Mouse (Mus musculus) embryo, embryonic 11.5 days (tissue): ENCODE data around the gene Klk7.

Experiments
- DNase-seq: peaks from one replicate; pipeline ENCODE4 v3.0.0-alpha.2; 2012; ENCODE audit warnings: low read depth, low spot score

Klk7 gene

GRCm38 (mm10) chr7:43810994-43811393 is at the start of gene Klk7:
Gene Klk7 (plus strand): TSS chr7:43811294.
- no peak for DNase-seq

GRCm38 (mm10) chr7:43766484-43766883 is 44.6 kb upstream of the Klk7 start:
- DNase-seq: no peak

DNA sequence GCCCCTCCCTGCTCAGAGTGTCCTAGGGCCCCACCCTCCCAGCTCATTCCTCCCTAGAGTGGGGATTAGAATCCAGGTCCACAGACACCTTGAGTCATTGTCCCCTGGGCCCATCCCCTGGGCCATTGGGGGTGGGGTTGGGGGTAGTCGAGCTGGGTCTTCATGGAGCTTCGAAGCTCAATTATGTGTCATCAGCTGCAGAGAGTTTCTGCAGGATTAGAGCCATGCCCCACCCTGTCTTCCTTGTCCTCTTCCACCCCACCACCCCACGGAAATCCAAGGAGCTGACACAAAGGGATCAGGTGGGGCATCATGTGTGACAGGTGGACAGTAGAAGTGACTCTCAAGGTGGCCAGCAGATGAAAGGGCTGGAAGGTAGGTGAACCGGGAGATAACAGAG is 42.5 kb upstream of the Klk7 start, which contains the start of gene Klk12:
TSS of gene Klk12 (plus strand) at position 301 of the 400 bp plus-strand sequence.
- DNase-seq: no peak

- no peak for DNase-seq
Measured at GRCm38 (mm10) chr7:43769636-43770035, 41.5 kb upstream of the Klk7 start.

- DNase-seq: no peak
Measured at GRCm38 (mm10) chr7:43770701-43771100, 40.4 kb upstream of the Klk7 start.

- DNase-seq: no peak
Measured at GRCm38 (mm10) chr7:43771916-43772315, 39.2 kb upstream of the Klk7 start.

DNA sequence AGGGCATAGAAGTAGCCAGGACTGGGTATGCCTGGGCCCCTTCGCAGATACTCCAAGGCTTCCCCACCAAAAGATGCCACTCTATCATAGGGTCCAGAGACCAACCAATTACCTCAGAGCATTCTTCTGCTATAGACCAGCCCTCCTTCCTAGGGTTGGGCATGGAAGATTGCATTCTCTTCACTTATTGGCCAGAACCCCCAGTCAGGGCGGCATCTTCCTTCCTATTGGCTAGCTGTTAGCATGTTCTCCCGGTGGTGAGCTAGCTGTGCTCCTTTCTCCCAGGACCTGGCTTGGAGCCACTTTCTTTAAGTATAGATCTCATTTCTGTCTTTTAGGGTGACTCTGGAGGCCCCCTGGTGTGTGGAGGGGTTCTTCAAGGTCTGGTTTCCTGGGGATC is 38.2 kb upstream of the Klk7 start:
- no peak for DNase-seq

- no peak for DNase-seq
Measured at GRCm38 (mm10) chr7:43774364-43774763, 36.7 kb upstream of the Klk7 start, which contains the start of gene Klk11. Gene Klk11 (plus strand): TSS chr7:43774604.

DNA sequence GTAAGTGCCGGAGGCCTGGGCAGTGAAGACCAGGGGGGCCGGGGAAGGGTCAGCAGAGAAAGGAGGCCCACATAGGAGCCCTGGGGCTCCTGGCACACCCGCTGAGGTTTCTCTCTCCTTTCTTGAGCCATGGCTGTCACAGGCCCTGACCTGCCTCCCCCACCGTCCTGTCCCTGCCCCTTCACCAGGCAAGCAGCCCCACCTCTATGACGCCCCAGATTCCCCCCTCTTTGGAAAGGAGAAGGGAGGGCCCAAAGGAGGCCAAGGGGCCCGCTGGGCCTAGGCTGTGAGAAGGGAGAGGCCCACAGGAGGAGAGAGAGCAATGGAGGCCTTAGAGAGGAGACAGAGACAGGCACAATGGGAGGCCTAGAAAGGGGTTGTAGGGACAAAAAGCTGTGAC is 36.3 kb upstream of the Klk7 start:
- no peak for DNase-seq

- no peak for DNase-seq
Measured at GRCm38 (mm10) chr7:43775311-43776057, 35.6 kb upstream of the Klk7 start.

DNA sequence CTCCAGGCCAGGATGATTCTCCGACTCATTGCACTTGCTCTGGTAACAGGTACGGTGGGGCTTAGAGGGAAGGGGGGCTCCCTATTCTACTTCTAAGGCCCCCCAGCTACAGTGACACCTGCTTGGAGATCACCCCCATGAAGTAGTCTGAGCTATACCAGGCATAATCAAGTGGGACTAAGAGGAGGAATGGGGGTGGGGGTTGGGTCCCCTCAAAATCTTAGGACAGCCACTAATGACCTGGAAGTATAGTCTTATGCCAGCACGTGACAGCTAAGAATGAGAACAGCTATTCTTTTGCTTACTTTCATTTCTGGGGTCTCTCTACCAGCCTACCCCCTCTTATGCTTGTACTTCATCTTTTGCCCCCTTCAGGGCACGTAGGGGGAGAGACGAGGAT is 34.6 kb upstream of the Klk7 start:
- no peak for DNase-seq

GRCm38 (mm10) chr7:43777423-43777822 is 33.7 kb upstream of the Klk7 start:
- no peak for DNase-seq

GRCm38 (mm10) chr7:43778176-43778970 is 32.7 kb upstream of the Klk7 start:
- DNase-seq: no peak

- no peak for DNase-seq
Measured at GRCm38 (mm10) chr7:43780241-43780640, 30.9 kb upstream of the Klk7 start.

GRCm38 (mm10) chr7:43780746-43781145 is 30.3 kb upstream of the Klk7 start, which contains the start of gene Klk10:
Gene Klk10 (plus strand): TSS chr7:43781035.
- no peak for DNase-seq

- no peak for DNase-seq
Measured at GRCm38 (mm10) chr7:43781541-43781940, 29.6 kb upstream of the Klk7 start.

- DNase-seq: peak; percentile 65
Measured at GRCm38 (mm10) chr7:43782275-43783265, 28.5 kb upstream of the Klk7 start.

GRCm38 (mm10) chr7:43785286-43785685 is 25.8 kb upstream of the Klk7 start:
- no peak for DNase-seq

DNA sequence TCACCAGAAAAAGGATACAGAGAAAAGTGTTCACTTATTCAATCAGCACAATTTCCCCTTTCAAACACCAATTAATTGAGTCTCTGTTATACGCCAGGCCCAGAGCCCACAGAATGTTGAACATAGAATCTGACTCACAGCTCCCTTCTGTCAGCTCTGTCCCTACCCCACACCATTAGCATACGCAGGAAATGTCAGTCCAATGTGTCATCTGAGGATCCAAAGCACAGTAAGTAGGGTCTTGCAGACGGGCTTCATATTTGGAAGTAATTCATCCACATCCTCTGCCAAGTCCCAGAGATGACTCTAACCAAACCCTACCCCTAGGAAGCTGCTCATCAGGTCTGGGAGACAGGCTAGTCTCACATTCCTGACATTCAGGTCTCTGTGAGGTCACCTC is 23.0 kb upstream of the Klk7 start:
- no peak for DNase-seq

DNA sequence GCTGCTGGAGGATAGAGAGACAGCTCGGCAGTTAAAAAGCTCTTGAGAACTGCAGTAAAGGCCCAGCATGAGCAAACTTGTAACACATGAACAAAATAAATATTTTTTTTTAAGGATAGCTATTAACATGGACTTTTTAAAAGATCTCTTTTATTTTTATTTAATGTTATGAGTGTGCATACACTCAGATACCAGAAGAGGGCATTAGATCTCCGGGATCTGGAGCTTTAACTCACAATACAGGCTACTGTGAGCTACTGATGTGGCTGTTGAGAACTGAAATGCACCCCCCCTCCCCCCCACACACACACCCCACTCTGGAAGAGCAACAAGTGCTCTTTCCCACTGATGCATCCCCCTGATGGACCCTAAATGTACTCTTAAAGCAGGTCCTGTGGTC is 21.8 kb upstream of the Klk7 start:
- no peak for DNase-seq

- DNase-seq: no peak
Measured at GRCm38 (mm10) chr7:43791591-43791990, 19.5 kb upstream of the Klk7 start, which contains the start of gene Klk9. Gene Klk9 (plus strand): TSS chr7:43791891.
